Mouse (Mus musculus): ENCODE data around the gene Nucb1.

GRCm38 (mm10) chr7:45539095-45539494 lies 28.9 kb upstream of the Nucb1 start:
- TF ChIP-seq CTCF (IDR thresholded peaks at IDR 0.05; ENCODE audit: low read depth, low read length) (no peak), POLR2A (IDR thresholded peaks at IDR 0.05; ENCODE audit: borderline replicate concordance, low read depth, low read length) (no peak)

Data from bone marrow macrophage, adult 2 months (primary cell).